Mouse (Mus musculus): ENCODE results near the gene Gm21454. TPM values are rescaled to one million over a fixed set of nuclear protein-coding genes. Genes with fewer than 3 reads are reported as not detected.

The Gm21454 gene
- not detected for polyA plus RNA-seq (2015; fragmentation: Illumina TruSeq; extraction: RNeasy Lipid Tissue Mini Kit (QIAGEN cat#74804); ENCODE audit: insufficient read depth, low read depth, low replicate concordance)

GRCm38 (mm10) chrY:13252091-13252490, at the start of gene Gm21454, which contains the start of gene Gm21440:
Gm21454 (plus strand) TSS chrY:13252442.
Gm21440 (plus strand) TSS chrY:13252391.

GRCm38 (mm10) chrY:13223828-13224227, 28.4 kb upstream of the Gm21454 start, which contains the start of gene Gm21828:
Gm21828 (minus strand) TSS chrY:13223928.

GRCm38 (mm10) chrY:13348963-13349362, 96.7 kb downstream of the Gm21454 start, which contains the start of gene Gm21725:
Gm21725 (minus strand) TSS chrY:13349063.

Other genes starting within 250 kb of the Gm21454 start
- gene Gm20807, start 209.6 kb upstream of the Gm21454 start, polyA plus RNA-seq (2015; fragmentation: Illumina TruSeq; extraction: RNeasy Lipid Tissue Mini Kit (QIAGEN cat#74804); ENCODE audit: insufficient read depth, low read depth, low replicate concordance), result not detected
- not detected for gene Gm21891, start 119.0 kb upstream of the Gm21454 start, polyA plus RNA-seq (2015; fragmentation: Illumina TruSeq; extraction: RNeasy Lipid Tissue Mini Kit (QIAGEN cat#74804); ENCODE audit: insufficient read depth, low read depth, low replicate concordance)
- not detected for gene Gm21425, start 90.5 kb upstream of the Gm21454 start, polyA plus RNA-seq (2015; fragmentation: Illumina TruSeq; extraction: RNeasy Lipid Tissue Mini Kit (QIAGEN cat#74804); ENCODE audit: insufficient read depth, low read depth, low replicate concordance)
- not detected for gene Gm21828, start 28.5 kb upstream of the Gm21454 start, polyA plus RNA-seq (2015; fragmentation: Illumina TruSeq; extraction: RNeasy Lipid Tissue Mini Kit (QIAGEN cat#74804); ENCODE audit: insufficient read depth, low read depth, low replicate concordance)
- not detected for gene Gm21440, start 51 bp upstream of the Gm21454 start, polyA plus RNA-seq (2015; fragmentation: Illumina TruSeq; extraction: RNeasy Lipid Tissue Mini Kit (QIAGEN cat#74804); ENCODE audit: insufficient read depth, low read depth, low replicate concordance)
- gene Gm21725, start 96.6 kb downstream of the Gm21454 start, polyA plus RNA-seq (2015; fragmentation: Illumina TruSeq; extraction: RNeasy Lipid Tissue Mini Kit (QIAGEN cat#74804); ENCODE audit: insufficient read depth, low read depth, low replicate concordance), result not detected
- not detected for gene Gm21866, start 213.1 kb downstream of the Gm21454 start, polyA plus RNA-seq (2015; fragmentation: Illumina TruSeq; extraction: RNeasy Lipid Tissue Mini Kit (QIAGEN cat#74804); ENCODE audit: insufficient read depth, low read depth, low replicate concordance)
- gene Gm20773, start 241.6 kb downstream of the Gm21454 start, polyA plus RNA-seq (2015; fragmentation: Illumina TruSeq; extraction: RNeasy Lipid Tissue Mini Kit (QIAGEN cat#74804); ENCODE audit: insufficient read depth, low read depth, low replicate concordance), result not detected

Data from pancreas, adult 10 weeks (tissue).